Mouse (Mus musculus) small intestine, adult 2 months (tissue): ENCODE data around the gene Cttnbp2nl. TPM values are rescaled to one million over a fixed set of nuclear protein-coding genes. Genes with fewer than 3 reads are reported as not detected.

Experiments used
- H3K27ac ChIP-seq: fragments of 200-500 bp; 2 replicates; pipeline ENCODE4 v1.5.1; 2012; ENCODE audit warnings: low read depth, low read length, control low read depth, inconsistent platforms; ENCODE audit not compliant: insufficient read depth
- H3K27me3 ChIP-seq: fragments of 200-500 bp; 2 replicates; pipeline ENCODE4 v1.6.1; 2012; ENCODE audit warnings: mild to moderate bottlenecking, moderate library complexity, low read length, inconsistent platforms; ENCODE audit not compliant: control insufficient read depth, insufficient read depth
- H3K36me3 ChIP-seq: fragments of 200-500 bp; 2 replicates; pipeline ENCODE4 v1.6.1; 2012; ENCODE audit warnings: mild to moderate bottlenecking, low read length, control low read depth, inconsistent platforms; ENCODE audit not compliant: control insufficient read depth, insufficient read depth
- H3K4me1 ChIP-seq: fragments of 200-500 bp; 2 replicates; pipeline ENCODE4 v1.6.1; 2012; ENCODE audit warnings: low read length, inconsistent platforms, mixed read lengths; ENCODE audit not compliant: control insufficient read depth, insufficient read depth, insufficient read length
- H3K4me3 ChIP-seq: fragments of 200-500 bp; 2 replicates; pipeline ENCODE4 v1.5.1; 2012; ENCODE audit warnings: low read depth, mild to moderate bottlenecking, control low read depth, inconsistent platforms, low read length, moderate library complexity
- CTCF ChIP-seq: fragments of 200-500 bp; IDR thresholded peaks from 2 replicates; pipeline ENCODE4 v1.5.1; 2012; ENCODE audit warnings: low read depth, mild to moderate bottlenecking, control low read depth, inconsistent platforms, low read length, moderate library complexity, mixed read lengths; ENCODE audit not compliant: insufficient replicate concordance, insufficient read length; ENCODE audit errors: extremely low read depth
- POLR2A ChIP-seq: fragments of 200-500 bp; IDR thresholded peaks from 2 replicates; pipeline ENCODE4 v1.6.1; 2012; ENCODE audit warnings: low read depth, mild to moderate bottlenecking, control low read depth, inconsistent platforms, low read length, moderate library complexity
- WGBS: fragments of 180-500 bp; shearing (Covaris S2); methylation state at CpG from one replicate; pipeline ENCODE4 v1.1.7; 2018; 5-methylcytosine and 5-hydroxymethylcytosine counted together
- polyA plus RNA-seq: library from polyadenylated mRNA; depleted of rRNA; stranded (reverse); fragments of >200 nt; gene quantifications from 2 replicates; pipeline ENCODE4 v1.2.3, GENCODE M21; 2012

The Cttnbp2nl gene
- polyA plus RNA-seq, 1 experiment, result 2.9 TPM

DNA sequence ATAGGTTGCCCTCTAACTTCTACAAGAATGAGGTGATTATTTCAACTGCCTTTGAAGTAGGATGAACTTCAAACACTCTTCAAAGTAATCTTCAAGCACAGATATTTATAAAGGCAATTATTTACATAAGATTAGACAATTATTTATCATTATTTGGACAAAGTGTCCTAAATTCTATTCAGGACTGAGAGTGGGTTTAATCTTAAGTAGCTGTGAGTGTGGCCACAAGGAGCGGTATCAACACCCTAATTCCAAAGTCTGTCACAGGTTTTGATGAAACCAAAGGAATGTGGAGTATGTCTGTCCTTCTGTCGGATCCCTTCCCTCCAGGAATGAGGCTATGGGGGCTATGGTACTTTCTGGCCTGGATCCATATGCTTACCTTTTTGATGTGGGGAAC is 38.0 kb downstream of the Cttnbp2nl start:
- Histone ChIP-seq H3K27ac (no peak overlapping the region), H3K27me3 (no peaks in the 10 kb centered on the region), H3K4me3 (no peak overlapping the region), H3K4me1 (peaks cover 14% of the 10 kb centered on the region), H3K36me3 (peaks cover 13% of the 10 kb centered on the region)
- WGBS, result 46% methylated on average over 2 of the region's 2 CpGs
- no peak for TF ChIP-seq CTCF
- no peak for TF ChIP-seq POLR2A

DNA sequence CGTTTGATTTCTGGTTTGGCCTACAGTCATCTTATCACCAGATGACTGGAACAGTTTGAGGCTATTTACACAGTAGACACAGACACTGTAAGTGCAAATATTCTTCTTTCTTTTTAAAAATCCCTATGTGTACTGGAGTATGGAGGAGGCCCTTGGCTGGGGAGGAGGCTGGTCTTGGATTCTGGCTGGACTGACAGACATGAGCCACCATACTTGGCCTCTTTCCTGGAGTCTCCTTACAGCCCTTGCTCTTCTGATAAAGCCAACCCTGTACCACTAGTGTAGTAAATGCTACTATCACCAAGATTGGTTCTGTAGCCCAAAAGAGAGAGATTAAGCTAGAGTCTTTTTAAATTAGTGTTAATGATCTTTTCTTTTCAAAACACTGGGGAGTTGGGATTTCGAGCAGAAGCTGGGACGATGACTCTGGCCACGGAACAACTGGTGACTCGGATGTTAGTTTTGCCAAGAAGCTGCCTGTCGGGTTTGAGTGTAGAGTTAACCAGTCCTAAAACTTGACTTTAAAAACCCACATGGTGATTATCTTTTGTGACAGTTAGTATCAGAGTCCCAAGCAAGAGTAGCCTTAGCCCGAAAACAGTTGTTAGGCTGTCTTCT is 40.1 kb downstream of the Cttnbp2nl start:
- peaks cover 4% of the 10 kb centered on the region for H3K4me1 ChIP-seq
- TF ChIP-seq CTCF (no peak), POLR2A (no peak)
- 86% methylated on average over 7 of the region's 7 CpGs for WGBS
- no peak overlapping the region for H3K4me3 ChIP-seq
- peaks cover 24% of the 10 kb centered on the region for H3K36me3 ChIP-seq
- no peaks in the 10 kb centered on the region for H3K27me3 ChIP-seq
- H3K27ac ChIP-seq, result no peak overlapping the region

DNA sequence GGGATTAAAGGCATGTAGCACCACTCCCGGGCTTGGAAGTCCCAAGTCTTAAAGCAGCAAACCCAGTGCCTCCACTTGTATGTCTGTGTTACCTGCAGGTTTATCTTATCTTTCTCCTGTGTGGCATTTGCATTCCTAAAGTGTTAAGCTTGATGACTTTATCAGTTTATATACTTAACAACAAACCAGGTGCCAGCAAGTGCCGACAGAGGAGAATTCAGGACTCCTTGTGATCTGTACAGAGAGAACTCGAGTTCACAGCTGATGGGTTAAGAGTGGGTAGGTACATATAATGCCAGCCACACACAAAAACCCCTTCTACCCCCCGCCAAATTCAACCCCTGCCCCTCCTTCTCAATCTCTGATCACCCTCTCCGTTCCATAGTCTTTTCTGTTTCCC is 41.1 kb downstream of the Cttnbp2nl start:
- no peak for TF ChIP-seq POLR2A
- no peak for TF ChIP-seq CTCF
- H3K36me3 ChIP-seq, result peaks cover 33% of the 10 kb centered on the region
- WGBS, result 39% methylated on average over 5 of the region's 5 CpGs

DNA sequence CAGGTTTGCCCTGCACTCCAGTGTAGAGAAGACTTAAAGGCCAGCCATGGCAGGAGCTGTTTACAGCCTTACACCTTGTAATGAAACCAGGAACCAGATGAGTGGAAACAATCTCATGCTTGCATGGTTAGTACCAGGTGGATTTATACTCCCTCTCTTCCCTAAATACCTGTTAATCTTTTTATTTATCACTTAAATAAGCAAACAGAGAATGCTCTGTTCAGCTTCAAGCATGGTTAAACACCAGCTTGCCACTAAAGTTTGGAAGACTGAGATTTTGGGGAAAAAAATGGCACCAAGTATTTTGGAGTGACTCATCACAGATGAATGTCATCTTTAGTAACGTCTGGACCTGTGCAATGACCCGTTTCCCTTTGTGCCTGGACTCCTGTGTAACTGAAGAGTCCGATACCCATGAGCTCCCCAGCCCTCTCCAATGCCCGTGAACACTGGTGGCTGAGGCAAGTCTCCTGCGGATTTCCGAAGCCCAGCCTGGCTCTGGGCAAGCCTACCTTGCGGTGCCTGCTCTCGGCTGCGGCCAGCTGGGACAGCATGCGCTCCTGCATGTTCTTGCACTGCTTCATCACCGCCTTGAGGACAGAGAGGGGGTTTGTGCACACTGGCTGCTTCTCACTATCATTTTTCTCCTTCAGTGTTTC is 42.1 kb downstream of the Cttnbp2nl start:
- H3K27ac ChIP-seq, result no peak overlapping the region
- no peak for TF ChIP-seq POLR2A
- TF ChIP-seq CTCF, result no peak
- no peaks in the 10 kb centered on the region for H3K4me1 ChIP-seq
- no peaks in the 10 kb centered on the region for H3K27me3 ChIP-seq
- WGBS, result 91% methylated on average over 11 of the region's 11 CpGs
- peaks cover 40% of the 10 kb centered on the region for H3K36me3 ChIP-seq
- no peak overlapping the region for H3K4me3 ChIP-seq

More for the DNA sequence above, 41.1 kb downstream of the Cttnbp2nl start:
- no peaks in the 10 kb centered on the region for H3K27me3 ChIP-seq
- peaks cover 4% of the 10 kb centered on the region for H3K4me1 ChIP-seq
- no peak overlapping the region for H3K27ac ChIP-seq
- H3K4me3 ChIP-seq, result no peak overlapping the region

DNA sequence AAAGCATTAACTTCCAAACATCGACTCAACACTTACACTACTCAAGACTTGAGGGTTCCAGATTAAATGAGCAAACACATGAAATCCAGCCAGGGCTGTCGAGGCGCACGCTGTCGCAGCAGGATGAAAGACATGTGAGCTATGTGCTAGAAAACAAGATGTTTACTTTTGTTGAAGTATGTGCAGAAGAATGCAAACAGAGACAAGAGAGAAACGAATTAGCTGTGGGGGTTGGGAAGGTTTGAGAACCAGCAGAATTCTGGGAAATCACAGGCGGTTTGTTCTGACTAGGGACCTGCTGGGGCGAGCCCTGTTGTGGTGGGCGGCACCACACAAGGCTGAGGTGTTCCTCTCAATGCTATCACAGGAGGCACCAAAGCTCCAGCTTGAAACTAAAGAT is 44.9 kb downstream of the Cttnbp2nl start:
- no peak for TF ChIP-seq POLR2A
- no peak for TF ChIP-seq CTCF
- WGBS, result 66% methylated on average over 9 of the region's 9 CpGs

DNA sequence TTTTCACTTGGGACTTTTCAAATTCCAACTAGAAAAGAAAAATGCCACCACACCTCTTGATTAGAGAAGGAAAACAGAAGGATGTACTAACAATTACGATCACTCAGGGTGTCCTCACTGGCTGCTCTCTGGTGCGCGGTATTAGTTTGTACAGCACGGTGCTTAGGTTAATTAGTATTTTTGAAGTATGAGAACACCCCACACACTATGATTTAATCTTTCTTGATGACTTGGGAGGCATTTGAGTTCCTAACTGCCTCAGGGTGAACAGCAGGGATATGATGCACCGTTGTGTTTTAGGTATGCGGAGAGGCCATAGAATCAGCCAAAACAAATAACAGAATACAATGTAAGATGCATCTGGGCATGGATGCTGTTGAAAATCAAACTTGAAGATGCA is 46.8 kb downstream of the Cttnbp2nl start:
- 95% methylated on average over 6 of the region's 6 CpGs for WGBS
- no peak for TF ChIP-seq CTCF

More for the DNA sequence above, 44.9 kb downstream of the Cttnbp2nl start:
- Histone ChIP-seq H3K4me1 (no peaks in the 10 kb centered on the region), H3K27me3 (no peaks in the 10 kb centered on the region), H3K4me3 (no peak overlapping the region), H3K27ac (no peak overlapping the region), H3K36me3 (peaks cover 56% of the 10 kb centered on the region)

DNA sequence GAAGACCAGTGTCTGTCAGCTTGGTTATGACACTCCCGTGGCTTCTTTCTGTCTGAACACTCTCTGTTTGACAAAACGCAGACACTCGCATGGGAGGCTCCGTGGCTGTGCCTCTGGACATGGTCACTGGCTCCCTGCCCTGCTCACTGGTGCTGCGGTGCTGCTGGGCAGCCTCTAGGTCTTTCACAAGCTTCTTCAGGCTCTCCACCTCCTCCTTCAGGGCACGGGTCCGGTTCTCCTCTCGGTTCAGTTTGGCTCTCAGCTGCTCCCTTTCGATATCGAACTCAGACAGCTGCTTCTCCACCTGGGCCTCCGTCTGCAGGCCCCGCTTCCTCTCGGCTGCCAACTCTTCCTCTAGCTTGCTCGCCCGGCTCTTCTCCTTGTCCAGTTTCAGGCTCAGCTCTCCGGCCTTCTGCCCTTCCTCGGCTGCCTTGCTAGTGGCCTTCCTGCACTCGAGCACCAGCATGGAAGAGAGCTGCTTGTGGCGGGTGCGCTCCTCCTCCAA is 47.3 kb downstream of the Cttnbp2nl start:
- WGBS, result 87% methylated on average over 20 of the region's 20 CpGs
- Histone ChIP-seq H3K27me3 (no peaks in the 10 kb centered on the region), H3K36me3 (peaks cover 55% of the 10 kb centered on the region), H3K4me3 (no peak overlapping the region), H3K4me1 (no peaks in the 10 kb centered on the region), H3K27ac (no peak overlapping the region)
- no peak for TF ChIP-seq POLR2A
- TF ChIP-seq CTCF, result no peak

More for the DNA sequence above, 46.8 kb downstream of the Cttnbp2nl start:
- Histone ChIP-seq H3K4me3 (no peak overlapping the region), H3K4me1 (no peaks in the 10 kb centered on the region), H3K36me3 (peaks cover 59% of the 10 kb centered on the region), H3K27ac (no peak overlapping the region), H3K27me3 (no peaks in the 10 kb centered on the region)

DNA sequence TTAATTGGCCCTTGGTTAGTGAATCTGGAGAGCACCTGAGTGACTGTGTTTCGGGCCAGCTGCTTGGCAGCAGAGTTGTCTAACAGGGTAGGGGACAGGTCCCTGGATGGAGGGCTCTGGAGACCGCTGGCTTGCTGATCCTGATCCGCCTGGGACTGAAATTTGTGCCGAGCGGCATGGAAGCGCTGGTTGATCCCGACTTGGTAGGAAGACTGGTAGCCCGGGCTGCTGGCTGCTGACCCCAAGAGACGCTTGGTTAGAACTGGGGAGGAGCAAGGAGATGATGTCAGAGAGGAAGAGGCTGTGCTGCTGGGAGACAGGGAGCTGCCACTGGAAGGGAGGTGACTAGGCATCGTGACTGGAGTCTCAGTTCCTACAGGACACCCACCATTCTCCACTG is 47.9 kb downstream of the Cttnbp2nl start:
- TF ChIP-seq POLR2A (no peak), CTCF (no peak)
- 94% methylated on average over 10 of the region's 10 CpGs for WGBS
- Histone ChIP-seq H3K27ac (no peak overlapping the region), H3K4me3 (no peak overlapping the region), H3K36me3 (peaks cover 50% of the 10 kb centered on the region), H3K4me1 (no peaks in the 10 kb centered on the region), H3K27me3 (no peaks in the 10 kb centered on the region)
